Mouse (Mus musculus) MEL (cell line): Measurements from ENCODE around the gene U90926. TPM values are rescaled to one million over a fixed set of nuclear protein-coding genes. Genes with fewer than 3 reads are reported as not detected.

Experiments used
- DNase-seq: peaks from one replicate; pipeline ENCODE4 v3.0.0; 2011; ENCODE audit warnings: low read depth, low spot score
- H3K27ac ChIP-seq: 2 replicates; pipeline ENCODE4 v1.5.1; 2012; ENCODE audit warnings: low read depth, mild to moderate bottlenecking, control low read depth, low read length, moderate library complexity; ENCODE audit not compliant: control insufficient read depth
- H3K27me3 ChIP-seq, 2 experiments: fragments of 150-350 bp in 1 of 2; sonication (generic) in 1 of 2; 2 replicates each; pipeline ENCODE4 v1.6.1; 2012; ENCODE audit warnings: low read length in 2 of 2, mild to moderate bottlenecking in 2 of 2, improper control_type of control experiment in 1 of 2, moderate library complexity in 1 of 2; ENCODE audit not compliant: insufficient read depth in 2 of 2, control insufficient read depth in 1 of 2
- H3K36me3 ChIP-seq, 2 experiments: 2 replicates each; pipeline ENCODE4 v1.6.1; 2012 to 2014; ENCODE audit warnings: low read length in 2 of 2, improper control_type of control experiment in 1 of 2, inconsistent platforms in 1 of 2, mild to moderate bottlenecking in 1 of 2; ENCODE audit not compliant: insufficient read depth in 2 of 2, control insufficient read depth in 1 of 2
- H3K4me1 ChIP-seq, 2 experiments: fragments of 150-350 bp in 1 of 2; sonication (generic) in 1 of 2; 2 replicates each; pipeline ENCODE4 v1.6.1; 2012; ENCODE audit warnings: low read length in 2 of 2, improper control_type of control experiment in 1 of 2, mild to moderate bottlenecking in 1 of 2; ENCODE audit not compliant: insufficient read depth in 2 of 2, control insufficient read depth in 1 of 2
- H3K4me3 ChIP-seq, 2 experiments: fragments of 150-350 bp in 1 of 2; sonication (generic) in 1 of 2; 2 replicates each; pipeline ENCODE4 v1.5.1; 2012; ENCODE audit warnings: low read depth in 2 of 2, low read length in 2 of 2, mild to moderate bottlenecking in 2 of 2, moderate library complexity in 2 of 2, control low read depth in 1 of 2, improper control_type of control experiment in 1 of 2; ENCODE audit not compliant: control insufficient read depth in 1 of 2, insufficient read depth in 1 of 2
- H3K79me2 ChIP-seq: 2 replicates; pipeline ENCODE4 v1.6.1; 2012; ENCODE audit warnings: mild to moderate bottlenecking, low read length, moderate library complexity; ENCODE audit not compliant: control insufficient read depth, poor library complexity, insufficient read depth
- H3K9ac ChIP-seq: 2 replicates; pipeline ENCODE4 v1.6.1; 2012; ENCODE audit warnings: low read depth, mild to moderate bottlenecking, control low read depth, low read length, moderate library complexity; ENCODE audit not compliant: control insufficient read depth, poor library complexity, severe bottlenecking
- H3K9me3 ChIP-seq: fragments of 150-350 bp; sonication (generic); replicated peaks from 2 replicates; pipeline ENCODE4 v1.6.1; 2012; ENCODE audit warnings: mild to moderate bottlenecking, low read length, improper control_type of control experiment, moderate library complexity; ENCODE audit not compliant: insufficient read depth
- BHLHE40 ChIP-seq: IDR thresholded peaks from 2 replicates; pipeline ENCODE4 v1.6.1; 2012; ENCODE audit warnings: low read depth, mild to moderate bottlenecking, inconsistent platforms, low read length, improper control_type of control experiment, borderline replicate concordance
- CHD2 ChIP-seq: IDR thresholded peaks from 2 replicates; pipeline ENCODE4 v1.6.1; 2011; ENCODE audit warnings: low read length, improper control_type of control experiment
- CTCF ChIP-seq, 3 experiments: IDR thresholded peaks in 2 of 3; conservative IDR thresholded peaks in 1 of 3; 2 replicates each; pipeline ENCODE4 v1.5.1; 2011 to 2012; ENCODE audit warnings: low read length in 3 of 3, low read depth in 2 of 3, mild to moderate bottlenecking in 2 of 3, improper control_type of control experiment in 1 of 3, inconsistent platforms in 1 of 3, mixed read lengths in 1 of 3, moderate library complexity in 1 of 3; ENCODE audit not compliant: control insufficient read depth in 1 of 3, insufficient read depth in 1 of 3, poor library complexity in 1 of 3, severe bottlenecking in 1 of 3
- GABPA ChIP-seq: IDR thresholded peaks from 2 replicates; pipeline ENCODE4 v1.6.1; 2012; ENCODE audit warnings: low read depth, mild to moderate bottlenecking, inconsistent platforms, low read length, improper control_type of control experiment, moderate library complexity
- MAZ ChIP-seq: IDR thresholded peaks from 2 replicates; pipeline ENCODE4 v1.6.1; 2012; ENCODE audit warnings: low read depth, mild to moderate bottlenecking, inconsistent platforms, low read length, improper control_type of control experiment
- MXI1 ChIP-seq: IDR thresholded peaks from 2 replicates; pipeline ENCODE4 v1.6.1; 2011; ENCODE audit warnings: mild to moderate bottlenecking, low read depth, low read length, improper control_type of control experiment
- MYB ChIP-seq: IDR thresholded peaks from 2 replicates; pipeline ENCODE4 v1.6.1; 2011; ENCODE audit warnings: mild to moderate bottlenecking, low read depth, low read length, improper control_type of control experiment
- MYC ChIP-seq: IDR thresholded peaks from 2 replicates; pipeline ENCODE4 v1.6.1; 2011; ENCODE audit warnings: low read depth, mild to moderate bottlenecking, low read length, improper control_type of control experiment, moderate library complexity
- NELFE ChIP-seq: IDR thresholded peaks from 2 replicates; pipeline ENCODE4 v1.6.1; 2011; ENCODE audit warnings: low read depth, low read length, improper control_type of control experiment
- POLR2A ChIP-seq, 2 experiments: IDR thresholded peaks; 2 replicates each; pipeline ENCODE4 v1.6.1; 2011 to 2012; ENCODE audit warnings: low read length in 2 of 2, mild to moderate bottlenecking in 2 of 2, control low read depth in 1 of 2, improper control_type of control experiment in 1 of 2, low read depth in 1 of 2, moderate library complexity in 1 of 2; ENCODE audit not compliant: control insufficient read depth in 1 of 2, insufficient read depth in 1 of 2, poor library complexity in 1 of 2
- POLR2AphosphoS2 ChIP-seq: IDR thresholded peaks from 2 replicates; pipeline ENCODE4 v1.6.1; 2011; ENCODE audit warnings: low read length, improper control_type of control experiment
- POLR2AphosphoS5 ChIP-seq: IDR thresholded peaks from 2 replicates; pipeline ENCODE4 v1.6.1; 2012; ENCODE audit warnings: low read depth, borderline replicate concordance, mild to moderate bottlenecking, inconsistent platforms, low read length, moderate library complexity, mixed read lengths
- TAL1 ChIP-seq: IDR thresholded peaks from 2 replicates; pipeline ENCODE4 v1.6.1; 2012; ENCODE audit warnings: mild to moderate bottlenecking, inconsistent platforms, low read length, moderate library complexity, mixed read lengths
- TCF12 ChIP-seq: IDR thresholded peaks from 2 replicates; pipeline ENCODE4 v1.6.1; 2014; ENCODE audit warnings: low read depth, mild to moderate bottlenecking, inconsistent platforms, low read length, improper control_type of control experiment, moderate library complexity
- USF2 ChIP-seq, 2 experiments: IDR thresholded peaks; 2 replicates each; pipeline ENCODE4 v1.6.1; 2011 to 2012; ENCODE audit warnings: improper control_type of control experiment in 2 of 2, low read length in 2 of 2, borderline replicate concordance in 1 of 2, inconsistent platforms in 1 of 2, low read depth in 1 of 2, mild to moderate bottlenecking in 1 of 2; ENCODE audit not compliant: insufficient read depth in 1 of 2
- ZC3H11A ChIP-seq: IDR thresholded peaks from 2 replicates; pipeline ENCODE4 v1.6.1; 2012; ENCODE audit warnings: low read depth, mild to moderate bottlenecking, inconsistent platforms, low read length, improper control_type of control experiment
- ZMIZ1 ChIP-seq: IDR thresholded peaks from 2 replicates; pipeline ENCODE4 v1.6.1; 2012; ENCODE audit warnings: low read depth, mild to moderate bottlenecking, inconsistent platforms, low read length, improper control_type of control experiment, moderate library complexity
- ZNF384 ChIP-seq: IDR thresholded peaks from 2 replicates; pipeline ENCODE4 v1.6.1; 2012; ENCODE audit warnings: low read depth, mild to moderate bottlenecking, inconsistent platforms, low read length, improper control_type of control experiment
- polyA plus RNA-seq, 2 experiments: library from polyadenylated mRNA; stranded (reverse) in 1 of 2; unstranded in 1 of 2; fragments of >175 nt in 1 of 2; fragments of >200 nt in 1 of 2; gene quantifications; 2 replicates each; pipeline versions ENCODE4 v1.2.1 to v1.2.4; 2012; ENCODE audit warnings: low replicate concordance in 2 of 2, low read depth in 1 of 2; ENCODE audit not compliant: insufficient read length in 2 of 2, insufficient read depth in 1 of 2, missing spikeins in 1 of 2
- total RNA-seq: library from RNA; depleted of rRNA; stranded (reverse); fragments of 300-350 nt; gene quantifications from 2 replicates; pipeline ENCODE4 v1.2.3, GENCODE M21; 2012

Gene U90926
- total and polyA plus RNA-seq, 3 experiments = not detected

DNA sequence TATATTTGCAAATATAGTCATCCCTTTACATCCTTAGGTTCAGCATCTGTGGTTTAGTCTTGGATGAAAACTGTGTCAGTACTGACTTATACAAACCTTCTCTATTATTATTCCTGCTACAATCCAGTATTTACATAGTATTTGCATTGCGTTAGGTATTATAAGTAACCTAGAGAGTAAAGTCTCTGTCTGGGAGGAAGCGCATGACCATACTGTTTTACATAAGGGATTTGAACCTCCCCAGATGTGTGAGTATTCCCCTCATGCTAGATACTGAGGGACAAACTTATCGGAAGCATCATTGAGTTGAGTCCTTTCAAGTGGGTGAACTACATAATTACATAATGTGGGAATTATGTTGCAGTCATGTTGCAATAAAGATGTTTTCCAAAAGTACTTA, 14.3 kb upstream of the U90926 start:
- no peak for TF ChIP-seq MYB
- TF ChIP-seq ZMIZ1 = no peak
- TF ChIP-seq POLR2AphosphoS5 = no peak
- TF ChIP-seq BHLHE40 = no peak
- no peak for TF ChIP-seq POLR2AphosphoS2
- no peak for TF ChIP-seq GABPA
- TF ChIP-seq MAZ = no peak
- TF ChIP-seq TAL1 = no peak
- no peak for TF ChIP-seq POLR2A (IDR thresholded peaks at IDR 0.05; ENCODE audit: control insufficient read depth in 1 of 2, insufficient read depth in 1 of 2, low read depth in 1 of 2, low read length in 2 of 2, poor library complexity in 1 of 2)
- Histone ChIP-seq H3K4me1 (no peaks in the 10 kb centered on the region), H3K27me3 (peaks cover 0 to 4% of the 10 kb centered on the region in 2 experiments; a peak in 1 of 4 replicates), H3K36me3 (no peaks in the 10 kb centered on the region), H3K9ac (no peak overlapping the region), H3K9me3 (no peaks in the 10 kb centered on the region), H3K27ac (no peak overlapping the region), H3K79me2 (no peaks in the 10 kb centered on the region), H3K4me3 (no peak overlapping the region)
- DNase-seq = no peak

DNA sequence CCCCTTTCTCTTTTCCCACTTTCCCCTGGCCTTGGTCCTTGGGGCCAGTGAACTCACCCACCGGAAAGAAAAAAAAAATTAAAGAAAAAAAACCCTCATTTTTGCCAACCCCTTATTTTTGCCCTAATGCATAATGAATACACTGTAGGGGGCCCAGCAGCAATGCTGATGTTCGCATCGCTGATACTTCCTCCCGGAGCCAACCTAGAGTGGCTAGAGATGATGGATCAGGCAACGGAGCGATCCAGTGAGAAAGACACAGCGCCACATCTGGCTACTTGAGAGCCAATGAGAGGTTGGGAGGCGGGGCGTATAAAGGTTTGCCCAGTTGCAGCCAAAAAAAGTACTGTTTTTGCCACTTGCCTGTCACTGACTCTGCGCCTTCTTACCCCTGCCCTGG, 13.6 kb upstream of the U90926 start:
- no peak for TF ChIP-seq CHD2
- TF ChIP-seq NELFE = no peak
- no peak for TF ChIP-seq MYC
- no peak for TF ChIP-seq CTCF (IDR thresholded peaks at IDR 0.05 in 2 of 3, conservative IDR thresholded peaks at IDR 0.05 in 1 of 3; ENCODE audit: control insufficient read depth in 1 of 3, insufficient read depth in 1 of 3, low read depth in 2 of 3, low read length in 3 of 3, poor library complexity in 1 of 3, severe bottlenecking in 1 of 3)
- no peak for TF ChIP-seq ZC3H11A
- no peak for TF ChIP-seq USF2 (IDR thresholded peaks at IDR 0.05; ENCODE audit: borderline replicate concordance in 1 of 2, insufficient read depth in 1 of 2, low read depth in 1 of 2, low read length in 2 of 2)
- no peak for TF ChIP-seq MXI1
- TF ChIP-seq MAZ = no peak
- no peaks in the 10 kb centered on the region for H3K79me2 ChIP-seq
- no peak for DNase-seq
- H3K27me3 ChIP-seq = peaks cover 0 to 2% of the 10 kb centered on the region in 2 experiments; a peak in 1 of 4 replicates
- H3K9ac ChIP-seq = no peak overlapping the region
- no peaks in the 10 kb centered on the region for H3K36me3 ChIP-seq
- H3K27ac ChIP-seq = no peak overlapping the region
- no peaks in the 10 kb centered on the region for H3K9me3 ChIP-seq
- no peaks in the 10 kb centered on the region for H3K4me1 ChIP-seq
- no peak overlapping the region for H3K4me3 ChIP-seq

DNA sequence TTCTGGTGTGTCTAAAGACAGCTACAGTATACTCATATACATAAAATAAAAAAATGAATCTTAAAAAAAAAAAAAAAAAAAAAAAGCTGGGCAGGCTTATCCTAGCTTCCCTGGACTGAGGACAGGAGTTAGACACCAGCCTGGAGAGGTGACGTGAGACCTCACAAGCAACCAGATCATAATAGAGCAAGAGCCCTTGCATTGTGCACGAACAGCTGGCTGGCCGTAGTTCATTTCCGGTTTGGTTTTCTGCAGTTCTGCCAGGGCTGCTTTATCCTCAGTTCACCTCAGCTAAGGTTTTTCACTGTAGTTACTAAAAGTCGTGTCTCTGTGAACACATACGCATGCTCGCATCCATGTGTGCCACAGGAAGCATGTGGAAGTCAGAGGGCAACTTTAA, 12.6 kb upstream of the U90926 start:
- peaks cover 0 to 2% of the 10 kb centered on the region in 2 experiments; a peak in 1 of 4 replicates for H3K27me3 ChIP-seq
- no peaks in the 10 kb centered on the region for H3K79me2 ChIP-seq
- DNase-seq = no peak
- H3K27ac ChIP-seq = no peak overlapping the region
- no peaks in the 10 kb centered on the region for H3K4me1 ChIP-seq
- no peak overlapping the region for H3K9ac ChIP-seq
- no peaks in the 10 kb centered on the region for H3K36me3 ChIP-seq
- H3K4me3 ChIP-seq = no peak overlapping the region
- H3K9me3 ChIP-seq = no peaks in the 10 kb centered on the region
- peak; percentile 48; the same call in 1 of the 2 replicates for TF ChIP-seq ZNF384
- no peak for TF ChIP-seq TCF12
